Mouse (Mus musculus) CH12.LX (cell line): Measurements from ENCODE around the gene Eif4e1b. TPM values are rescaled to one million over a fixed set of nuclear protein-coding genes. Genes with fewer than 3 reads are reported as not detected.

ENCODE experiments used
- DNase-seq: peaks from one replicate; pipeline ENCODE4 v3.0.0-alpha.2; 2013; ENCODE audit errors: extremely low read depth
- H3K27ac ChIP-seq: 2 replicates; pipeline ENCODE4 v1.5.1; 2012; ENCODE audit warnings: low read depth, mild to moderate bottlenecking, control low read depth, moderate library complexity; ENCODE audit not compliant: insufficient read depth
- H3K27me3 ChIP-seq: replicated peaks from 2 replicates; pipeline ENCODE3; 2012; ENCODE audit warnings: inconsistent platforms
- H3K36me3 ChIP-seq, 2 experiments: replicated peaks in 1 of 2; 2 replicates each; pipeline versions ENCODE3 to v1.6.1; 2012; ENCODE audit warnings: inconsistent platforms in 1 of 2, low read length in 1 of 2, mild to moderate bottlenecking in 1 of 2, mixed read lengths in 1 of 2, moderate library complexity in 1 of 2; ENCODE audit not compliant: control insufficient read depth in 1 of 2, insufficient read depth in 1 of 2
- H3K4me1 ChIP-seq, 2 experiments: 2 replicates each; pipeline ENCODE4 v1.6.1; 2012; ENCODE audit warnings: inconsistent platforms in 1 of 2, moderate library complexity in 1 of 2; ENCODE audit not compliant: insufficient read depth in 2 of 2, control insufficient read depth in 1 of 2
- H3K4me2 ChIP-seq: 2 replicates; pipeline ENCODE4 v1.6.1; 2012; ENCODE audit warnings: low read depth, mild to moderate bottlenecking, control low read depth; ENCODE audit not compliant: poor library complexity, insufficient read depth, severe bottlenecking
- H3K4me3 ChIP-seq, 3 experiments: fragments of 150-350 bp in 1 of 3; sonication (generic) in 1 of 3; replicated peaks in 1 of 3; 2 replicates each; pipeline versions ENCODE3 to v1.5.1; 2011 to 2012; ENCODE audit warnings: low read depth in 2 of 3, low read length in 2 of 3, mild to moderate bottlenecking in 2 of 3, moderate library complexity in 2 of 3, control low read depth in 1 of 3, improper control_type of control experiment in 1 of 3, inconsistent platforms in 1 of 3, mixed read lengths in 1 of 3; ENCODE audit not compliant: poor library complexity in 1 of 3
- H3K79me2 ChIP-seq: replicated peaks from 2 replicates; pipeline ENCODE4 v1.6.1; 2012; ENCODE audit warnings: mild to moderate bottlenecking, moderate library complexity; ENCODE audit not compliant: control insufficient read depth, poor library complexity, insufficient read depth, severe bottlenecking; ENCODE audit errors: extremely low read depth
- H3K9ac ChIP-seq: 2 replicates; pipeline ENCODE4 v1.6.1; 2012; ENCODE audit warnings: low read depth, mild to moderate bottlenecking, control low read depth, moderate library complexity; ENCODE audit not compliant: insufficient read depth
- H3K9me3 ChIP-seq: replicated peaks from 2 replicates; pipeline ENCODE3; 2012; ENCODE audit warnings: low read length, inconsistent platforms, mixed read lengths
- CHD1 ChIP-seq: IDR thresholded peaks from 2 replicates; pipeline ENCODE4 v1.6.1; 2012; ENCODE audit warnings: low read depth, low read length, improper control_type of control experiment, inconsistent platforms
- CHD2 ChIP-seq: IDR thresholded peaks from 2 replicates; pipeline ENCODE4 v1.6.1; 2011; ENCODE audit warnings: low read length, improper control_type of control experiment
- CTCF ChIP-seq, 2 experiments: IDR thresholded peaks in 1 of 2; conservative IDR thresholded peaks in 1 of 2; 2 replicates each; pipeline ENCODE4 v1.5.1; 2011 to 2012; ENCODE audit warnings: low read depth in 2 of 2, low read length in 2 of 2, improper control_type of control experiment in 1 of 2, inconsistent platforms in 1 of 2, mild to moderate bottlenecking in 1 of 2, moderate library complexity in 1 of 2
- EP300 ChIP-seq: IDR thresholded peaks from 2 replicates; pipeline ENCODE4 v1.6.1; 2011; ENCODE audit warnings: low read length, improper control_type of control experiment
- GABPA ChIP-seq: IDR thresholded peaks from 2 replicates; pipeline ENCODE4 v1.6.1; 2012; ENCODE audit warnings: low read depth, low read length, improper control_type of control experiment, inconsistent platforms; ENCODE audit not compliant: insufficient replicate concordance
- JUN ChIP-seq: IDR thresholded peaks from 2 replicates; pipeline ENCODE4 v1.6.1; 2011; ENCODE audit warnings: low read depth, mild to moderate bottlenecking, low read length, improper control_type of control experiment, moderate library complexity; ENCODE audit not compliant: insufficient read depth
- KAT2A ChIP-seq: IDR thresholded peaks from 2 replicates; pipeline ENCODE4 v1.6.1; 2012; ENCODE audit warnings: low read length, improper control_type of control experiment, inconsistent platforms; ENCODE audit not compliant: insufficient replicate concordance
- MAZ ChIP-seq: IDR thresholded peaks from 2 replicates; pipeline ENCODE4 v1.6.1; 2012; ENCODE audit warnings: low read depth, mild to moderate bottlenecking, inconsistent platforms, low read length, improper control_type of control experiment, moderate library complexity
- MEF2A ChIP-seq: IDR thresholded peaks from 2 replicates; pipeline ENCODE4 v1.6.1; 2014; ENCODE audit warnings: low read depth, mild to moderate bottlenecking, inconsistent platforms, low read length, improper control_type of control experiment, borderline replicate concordance
- MXI1 ChIP-seq: IDR thresholded peaks from 2 replicates; pipeline ENCODE4 v1.6.1; 2011; ENCODE audit warnings: mild to moderate bottlenecking, low read depth, low read length, improper control_type of control experiment
- MYC ChIP-seq: IDR thresholded peaks from 2 replicates; pipeline ENCODE4 v1.6.1; 2011; ENCODE audit warnings: low read depth, mild to moderate bottlenecking, improper control_type of control experiment, low read length
- NELFE ChIP-seq: IDR thresholded peaks from 2 replicates; pipeline ENCODE4 v1.6.1; 2011; ENCODE audit warnings: low read depth, low read length, improper control_type of control experiment
- NRF1 ChIP-seq: IDR thresholded peaks from 2 replicates; pipeline ENCODE4 v1.6.1; 2014; ENCODE audit warnings: low read depth, mild to moderate bottlenecking, inconsistent platforms, low read length, improper control_type of control experiment, moderate library complexity
- POLR2A ChIP-seq: IDR thresholded peaks from 2 replicates; pipeline ENCODE4 v1.6.1; 2011; ENCODE audit warnings: low read depth, mild to moderate bottlenecking, improper control_type of control experiment, low read length
- POLR2AphosphoS2 ChIP-seq: IDR thresholded peaks from 2 replicates; pipeline ENCODE4 v1.6.1; 2011; ENCODE audit warnings: low read depth, low read length, improper control_type of control experiment
- SMC3 ChIP-seq: IDR thresholded peaks from 2 replicates; pipeline ENCODE4 v1.6.1; 2011; ENCODE audit warnings: low read depth, low read length, improper control_type of control experiment
- TBP ChIP-seq: conservative IDR thresholded peaks from 2 replicates; pipeline ENCODE4 v1.6.1; 2011; ENCODE audit warnings: low read depth, low read length, improper control_type of control experiment
- UBTF ChIP-seq: IDR thresholded peaks from 2 replicates; pipeline ENCODE4 v1.6.1; 2012; ENCODE audit warnings: low read depth, mild to moderate bottlenecking, inconsistent platforms, low read length, improper control_type of control experiment, moderate library complexity
- ZC3H11A ChIP-seq: IDR thresholded peaks from 2 replicates; pipeline ENCODE4 v1.6.1; 2012; ENCODE audit warnings: low read depth, mild to moderate bottlenecking, inconsistent platforms, low read length, improper control_type of control experiment
- dilution Hi-C: fragments of 300-500 bp; cut with MboI; formaldehyde crosslinking; loops from 2 replicates; pipeline ENCODE4 v1.14.3; 2020; ENCODE audit warnings: low sequenced_read_pairs; ENCODE audit not compliant: extremely low pct_unique_long_range_greater_than_20kb, extremely low pct_ligation_motif_present
- in situ Hi-C: fragments of 300-500 bp; cut with MboI; formaldehyde crosslinking; loops from 3 replicates; pipeline ENCODE4 v1.14.3; 2019; ENCODE audit warnings: low sequenced_read_pairs, low pct_ligation_motif_present, low pct_unique_long_range_greater_than_20kb, mixed read lengths
- polyA plus RNA-seq: library from polyadenylated mRNA; unstranded; fragments of >175 nt; gene quantifications from 2 replicates; pipeline ENCODE4 v1.2.1, GENCODE M21; 2012; ENCODE audit warnings: low read depth; ENCODE audit not compliant: insufficient read length
- total RNA-seq, 2 experiments: library from RNA; depleted of rRNA; stranded (reverse); fragments of 300-350 nt in 1 of 2; fragments of >200 nt in 1 of 2; gene quantifications; 2 replicates each; pipeline ENCODE4 v1.2.3; 2012 to 2014

Eif4e1b gene
- total and polyA plus RNA-seq, 3 experiments: not detected

GRCm38 (mm10) chr13:54760164-54760795 is 23.5 kb upstream of the Eif4e1b start:
- H3K9me3 ChIP-seq: peaks cover 4% of the 10 kb centered on the region
- H3K36me3 ChIP-seq: no peaks in the 10 kb centered on the region
- H3K9ac ChIP-seq: no peak overlapping the region
- no peak overlapping the region for H3K27ac ChIP-seq
- dilution Hi-C loops: no loop called here
- no peaks in the 10 kb centered on the region for H3K79me2 ChIP-seq
- H3K4me2 ChIP-seq: no peak overlapping the region
- no peak for TF ChIP-seq POLR2A
- no peak for TF ChIP-seq MEF2A
- no peak for TF ChIP-seq TBP
- TF ChIP-seq NELFE: no peak
- TF ChIP-seq MYC: no peak
- no peak for TF ChIP-seq KAT2A
- TF ChIP-seq, all 38 proteins: peak for 0
- peaks cover 82% of the 10 kb centered on the region for H3K27me3 ChIP-seq
- in situ Hi-C loops: no loop called here
- no peak overlapping the region for H3K4me3 ChIP-seq
- H3K4me1 ChIP-seq: no peaks in the 10 kb centered on the region
- no peak for DNase-seq

GRCm38 (mm10) chr13:54760906-54761305 is 22.9 kb upstream of the Eif4e1b start:
- Histone ChIP-seq H3K27me3 (peaks cover 83% of the 10 kb centered on the region), H3K4me2 (no peak overlapping the region), H3K9me3 (peaks cover 5% of the 10 kb centered on the region), H3K27ac (no peak overlapping the region), H3K4me3 (no peak overlapping the region), H3K36me3 (no peaks in the 10 kb centered on the region), H3K79me2 (no peaks in the 10 kb centered on the region), H3K9ac (no peak overlapping the region), H3K4me1 (0 out of 4 replicates have a peak, but pooled peaks cover 0 to 1% of the 10 kb centered on the region in 2 experiments)
- DNase-seq: no peak
- dilution Hi-C loops (no loop called here), in situ Hi-C loops (no loop called here)
- TF ChIP-seq NRF1 (no peak), CTCF (conservative IDR thresholded peaks at IDR 0.05 in 1 of 2, IDR thresholded peaks at IDR 0.05 in 1 of 2; ENCODE audit: low read depth in 2 of 2, low read length in 2 of 2) (no peak), KAT2A (no peak), CHD2 (no peak), CHD1 (no peak), ZC3H11A (no peak), EP300 (no peak), MAZ (no peak), GABPA (no peak), SMC3 (no peak), MXI1 (no peak), POLR2AphosphoS2 (no peak), POLR2A (no peak), JUN (no peak), UBTF (no peak)
